Mouse (Mus musculus) left cerebral cortex, adult 2 months (tissue): ENCODE data around the gene Nwd1. TPM values are rescaled to one million over a fixed set of nuclear protein-coding genes. Genes with fewer than 3 reads are reported as not detected.
A peak's percentile ranks its signal among the peaks of the same experiment; 100 is the strongest.

ENCODE experiments used
- DNase-seq, 2 experiments: peaks; one replicate each; pipeline ENCODE4 v3.0.0; 2021 to 2022; ENCODE audit warnings: low spot score in 2 of 2, mixed read lengths in 1 of 2; ENCODE audit errors: extremely low spot score in 1 of 2
- H3K27ac ChIP-seq: fragments of 200-600 bp; 2 replicates; pipeline ENCODE4 v1.8.1; 2022
- H3K4me3 ChIP-seq: fragments of 200-600 bp; 2 replicates; pipeline ENCODE4 v1.8.1; 2022
- CTCF ChIP-seq: fragments of 200-600 bp; IDR thresholded peaks from 2 replicates; pipeline ENCODE4 v1.8.1; 2022; ENCODE audit warnings: antibody characterized with exemption, mild to moderate bottlenecking, moderate library complexity
- intact Hi-C: fragments of 180-260 bp; cut with DNase I; formaldehyde crosslinking; loops from one replicate; pipeline ENCODE4 v1.15.1; 2025
- total RNA-seq, 2 experiments: library from RNA; stranded (reverse); gene quantifications; 2 replicates each; pipeline ENCODE4 v1.2.3; 2021

Nwd1 gene
- total RNA-seq, 2 experiments from 2014 or later = 46.1 to 46.9 TPM

- no peak for DNase-seq
- TF ChIP-seq CTCF = no peak
- no peak overlapping the region for H3K27ac ChIP-seq
- intact Hi-C loops = no loop called here
- no peak overlapping the region for H3K4me3 ChIP-seq
Measured at GRCm38 (mm10) chr8:72716594-72716993, 70.1 kb downstream of the Nwd1 start.

GRCm38 (mm10) chr8:72720541-72720940 lies 74.0 kb downstream of the Nwd1 start:
- no peak for DNase-seq
- no peak for TF ChIP-seq CTCF
- H3K4me3 ChIP-seq = no peak overlapping the region
- no peak overlapping the region for H3K27ac ChIP-seq
- intact Hi-C loops = no loop called here

GRCm38 (mm10) chr8:72722769-72723650 lies 76.5 kb downstream of the Nwd1 start, which contains the start of gene Sin3b:
Sin3b (plus strand) TSS chr8:72723285.
- peak within 1 kb of the TSS; percentile 88 for H3K27ac ChIP-seq
- peak within 1 kb of the TSS; percentile 89 for H3K4me3 ChIP-seq
- DNase-seq = peak; percentile 93 to 94
- intact Hi-C loops = no loop called here
- TF ChIP-seq CTCF = no peak

GRCm38 (mm10) chr8:72723651-72724001 lies 77.1 kb downstream of the Nwd1 start:
- no peak for TF ChIP-seq CTCF
- intact Hi-C loops = no loop called here
- peak overlapping the region; percentile 89 for H3K4me3 ChIP-seq
- DNase-seq = no peak
- H3K27ac ChIP-seq = peak overlapping the region; percentile 88

- no peak overlapping the region for H3K4me3 ChIP-seq
- intact Hi-C loops = no loop called here
- H3K27ac ChIP-seq = no peak overlapping the region
- no peak for TF ChIP-seq CTCF
- DNase-seq = no peak
Measured at GRCm38 (mm10) chr8:72728636-72729035, 82.1 kb downstream of the Nwd1 start.

GRCm38 (mm10) chr8:72735001-72735400 lies 88.5 kb downstream of the Nwd1 start:
- no peak for TF ChIP-seq CTCF
- intact Hi-C loops = no loop called here
- no peak overlapping the region for H3K4me3 ChIP-seq
- H3K27ac ChIP-seq = no peak overlapping the region
- no peak for DNase-seq

GRCm38 (mm10) chr8:72736868-72737267 lies 90.4 kb downstream of the Nwd1 start:
- no peak for TF ChIP-seq CTCF

GRCm38 (mm10) chr8:72746061-72746460 lies 99.5 kb downstream of the Nwd1 start:
- peak; percentile 51 to 62 for DNase-seq
- intact Hi-C loops = loop anchor here (5.0 kb wide), 1 partner anchor 254 kb away; the partner anchor contains the start of gene Slc35e1
- Histone ChIP-seq H3K27ac (no peak overlapping the region), H3K4me3 (no peak overlapping the region)
- peak; percentile 84 for TF ChIP-seq CTCF

More at GRCm38 (mm10) chr8:72736868-72737267, 90.4 kb downstream of the Nwd1 start:
- no peak for DNase-seq
- intact Hi-C loops = no loop called here
- Histone ChIP-seq H3K4me3 (no peak overlapping the region), H3K27ac (no peak overlapping the region)

- Histone ChIP-seq H3K4me3 (no peak overlapping the region), H3K27ac (no peak overlapping the region)
- intact Hi-C loops = loop anchor here (5.0 kb wide), 1 partner anchor 258 kb away; the partner anchor contains the start of gene Slc35e1
- TF ChIP-seq CTCF = no peak
- DNase-seq = no peak
Measured at GRCm38 (mm10) chr8:72749846-72750245, 103.3 kb downstream of the Nwd1 start.

GRCm38 (mm10) chr8:72750266-72750665 lies 103.8 kb downstream of the Nwd1 start:
- intact Hi-C loops = no loop called here
- DNase-seq = no peak
- no peak overlapping the region for H3K27ac ChIP-seq
- no peak for TF ChIP-seq CTCF
- H3K4me3 ChIP-seq = no peak overlapping the region

- intact Hi-C loops = no loop called here
- Histone ChIP-seq H3K4me3 (no peak overlapping the region), H3K27ac (no peak overlapping the region)
- no peak for TF ChIP-seq CTCF
- DNase-seq = peak in 1 of 2 experiments; percentile 7
Measured at GRCm38 (mm10) chr8:72751126-72751525, 104.6 kb downstream of the Nwd1 start.

- Histone ChIP-seq H3K27ac (no peak overlapping the region), H3K4me3 (no peak overlapping the region)
- DNase-seq = peak; percentile 5 to 8
- no peak for TF ChIP-seq CTCF
- intact Hi-C loops = no loop called here
Measured at GRCm38 (mm10) chr8:72752289-72752688, 105.8 kb downstream of the Nwd1 start.

- Histone ChIP-seq H3K4me3 (no peak overlapping the region), H3K27ac (no peak overlapping the region)
- no peak for TF ChIP-seq CTCF
- DNase-seq = peak; percentile 7 to 8
- intact Hi-C loops = no loop called here
Measured at GRCm38 (mm10) chr8:72753165-72753564, 106.7 kb downstream of the Nwd1 start.
